Mouse (Mus musculus): ENCODE measurements at regions not wholly inside any gene's neighbourhood (a gene's known extent, or its start where the extent isn't known, plus 50 kb on each side); places are given as distances from the start of the nearest gene placed in this dataset.

DNA sequence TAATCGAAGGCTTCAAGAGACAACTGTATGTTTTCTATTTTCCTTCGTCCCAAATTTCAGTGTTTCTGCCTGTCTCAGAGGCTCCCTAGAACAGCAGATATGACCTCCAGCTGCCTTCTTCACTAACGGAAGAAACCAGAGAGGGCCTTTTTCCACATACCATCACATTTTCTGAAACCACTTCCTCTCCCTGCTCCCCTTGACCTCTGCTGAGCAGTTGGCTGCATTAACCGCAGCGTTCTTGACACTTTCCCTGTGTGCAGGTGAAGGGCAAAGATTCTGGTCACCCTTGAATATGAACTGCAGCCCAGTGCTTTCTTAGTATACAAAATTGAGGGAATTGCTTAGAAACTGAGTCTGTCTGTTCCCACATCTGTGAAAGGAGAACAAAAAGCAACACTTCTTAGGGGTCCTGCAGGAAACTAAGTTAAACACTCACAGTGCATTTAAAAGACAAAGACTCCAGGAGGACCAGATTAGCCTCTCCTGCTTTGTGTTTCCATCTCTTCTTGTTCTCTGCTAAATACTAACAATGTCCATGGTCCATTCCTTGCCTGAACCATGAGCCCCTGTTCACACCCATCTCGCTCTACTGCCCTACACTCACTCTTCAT is 98.4 kb downstream of the Akap11 start:
- H3K9me3 ChIP-seq (ENCODE audit: control insufficient read depth, low read length): no peaks in the 10 kb centered on the region
- H3K36me3 ChIP-seq (ENCODE audit: control insufficient read depth, insufficient read depth, low read length): no peaks in the 10 kb centered on the region
- H3K27ac ChIP-seq (ENCODE audit: low read length): no peak overlapping the region
- WGBS: 46% methylated on average over 6 of the region's 6 CpGs
- H3K4me1 ChIP-seq (replicated peaks; ENCODE audit: control insufficient read depth, insufficient read depth, low read length): no peaks in the 10 kb centered on the region
- H3K4me2 ChIP-seq (ENCODE audit: low read depth, low read length): no peak overlapping the region
- no peaks in the 10 kb centered on the region for H3K27me3 ChIP-seq (ENCODE audit: control insufficient read depth, insufficient read depth, low read depth, low read length)
- no peak overlapping the region for H3K4me3 ChIP-seq (ENCODE audit: low read length)
- no peak for ATAC-seq (ENCODE audit: low read depth)
- no peak overlapping the region for H3K9ac ChIP-seq (ENCODE audit: low read length)

DNA sequence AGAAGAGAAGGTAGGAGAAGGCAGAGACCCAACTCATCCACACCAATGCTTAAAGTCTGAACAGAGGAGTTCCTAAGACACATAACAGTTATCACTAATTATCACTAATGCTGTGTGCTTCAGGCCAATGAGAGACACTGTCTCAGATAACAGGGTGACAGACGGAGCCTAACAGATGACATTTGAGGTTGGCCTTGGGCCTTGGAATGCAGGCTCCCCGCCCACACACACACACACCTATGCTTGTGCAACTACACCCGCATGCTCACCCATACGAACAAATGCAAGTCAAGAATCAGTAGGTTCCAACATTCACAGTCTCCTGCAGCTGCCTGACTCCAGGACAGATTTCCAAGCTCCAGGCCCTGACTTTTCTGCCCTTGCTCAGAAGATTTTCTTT is 100.0 kb downstream of the Akap11 start:
- Histone ChIP-seq H3K9ac (ENCODE audit: low read length) (no peak overlapping the region), H3K9me3 (ENCODE audit: control insufficient read depth, low read length) (no peaks in the 10 kb centered on the region), H3K27ac (ENCODE audit: low read length) (no peak overlapping the region), H3K4me3 (ENCODE audit: low read length) (no peak overlapping the region), H3K4me1 (replicated peaks; ENCODE audit: control insufficient read depth, insufficient read depth, low read length) (no peaks in the 10 kb centered on the region), H3K36me3 (ENCODE audit: control insufficient read depth, insufficient read depth, low read length) (no peaks in the 10 kb centered on the region), H3K4me2 (ENCODE audit: low read depth, low read length) (no peak overlapping the region), H3K27me3 (ENCODE audit: control insufficient read depth, insufficient read depth, low read depth, low read length) (no peaks in the 10 kb centered on the region)
- WGBS: 68% methylated on average over 4 of the region's 4 CpGs
- no peak for ATAC-seq (ENCODE audit: low read depth)

- ATAC-seq (ENCODE audit: low read depth): no peak
- H3K27me3 ChIP-seq (ENCODE audit: control insufficient read depth, insufficient read depth, low read depth, low read length): no peaks in the 10 kb centered on the region
- no peak overlapping the region for H3K4me2 ChIP-seq (ENCODE audit: low read depth, low read length)
- no peak overlapping the region for H3K4me3 ChIP-seq (ENCODE audit: low read length)
- H3K36me3 ChIP-seq (ENCODE audit: control insufficient read depth, insufficient read depth, low read length): no peaks in the 10 kb centered on the region
- no peak overlapping the region for H3K9ac ChIP-seq (ENCODE audit: low read length)
- no peak overlapping the region for H3K27ac ChIP-seq (ENCODE audit: low read length)
- H3K4me1 ChIP-seq (replicated peaks; ENCODE audit: control insufficient read depth, insufficient read depth, low read length): no peaks in the 10 kb centered on the region
- no peaks in the 10 kb centered on the region for H3K9me3 ChIP-seq (ENCODE audit: control insufficient read depth, low read length)
- 86% methylated on average over 4 of the region's 4 CpGs for WGBS
Observed at GRCm38 (mm10) chr14:78435982-78436381, 100.6 kb downstream of the Akap11 start.

DNA sequence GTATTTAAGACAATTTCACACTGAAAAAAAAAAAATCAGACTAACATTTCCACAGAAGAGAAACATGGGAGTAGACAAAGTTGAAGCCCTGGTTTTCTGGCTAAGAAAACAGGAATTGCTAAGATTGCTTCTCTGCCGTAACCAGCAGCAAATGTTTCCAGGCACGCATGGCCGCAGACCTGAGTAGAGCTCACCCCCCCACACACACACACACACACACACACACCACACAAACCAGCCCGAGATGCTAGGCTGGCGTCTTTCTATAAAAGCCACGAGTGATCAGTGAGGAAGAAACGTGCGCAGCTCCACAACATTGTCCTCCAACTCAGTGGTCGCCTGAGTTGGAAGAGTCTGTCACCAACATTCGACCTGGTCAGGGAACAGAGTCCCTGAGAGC is 101.0 kb downstream of the Akap11 start:
- Histone ChIP-seq H3K27ac (ENCODE audit: low read length) (no peak overlapping the region), H3K27me3 (ENCODE audit: control insufficient read depth, insufficient read depth, low read depth, low read length) (no peaks in the 10 kb centered on the region), H3K4me1 (replicated peaks; ENCODE audit: control insufficient read depth, insufficient read depth, low read length) (no peaks in the 10 kb centered on the region), H3K9ac (ENCODE audit: low read length) (no peak overlapping the region), H3K4me3 (ENCODE audit: low read length) (no peak overlapping the region), H3K4me2 (ENCODE audit: low read depth, low read length) (no peak overlapping the region), H3K36me3 (ENCODE audit: control insufficient read depth, insufficient read depth, low read length) (no peaks in the 10 kb centered on the region), H3K9me3 (ENCODE audit: control insufficient read depth, low read length) (no peaks in the 10 kb centered on the region)
- ATAC-seq (ENCODE audit: low read depth): no peak
- 83% methylated on average over 10 of the region's 10 CpGs for WGBS

DNA sequence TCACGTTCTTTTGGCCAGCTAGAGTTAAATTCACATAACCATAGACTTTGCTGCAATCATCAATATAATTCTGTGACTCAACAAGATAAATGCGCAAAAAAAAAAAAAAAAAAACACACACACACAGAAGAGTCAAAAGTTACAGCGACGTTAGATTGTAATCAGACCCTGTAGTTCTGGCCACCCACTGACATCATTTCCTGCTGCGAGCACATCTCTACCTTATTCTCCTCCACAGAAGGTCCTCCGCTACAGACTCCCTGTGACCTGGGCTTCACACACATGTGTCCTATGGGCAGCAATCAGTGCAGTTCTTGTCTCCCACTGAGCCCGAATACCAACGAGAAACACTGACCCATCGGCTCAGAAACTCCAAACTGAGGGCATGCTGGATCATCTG is 101.9 kb downstream of the Akap11 start:
- Histone ChIP-seq H3K9ac (ENCODE audit: low read length) (no peak overlapping the region), H3K27me3 (ENCODE audit: control insufficient read depth, insufficient read depth, low read depth, low read length) (no peaks in the 10 kb centered on the region), H3K36me3 (ENCODE audit: control insufficient read depth, insufficient read depth, low read length) (no peaks in the 10 kb centered on the region), H3K27ac (ENCODE audit: low read length) (no peak overlapping the region), H3K9me3 (ENCODE audit: control insufficient read depth, low read length) (no peaks in the 10 kb centered on the region), H3K4me2 (ENCODE audit: low read depth, low read length) (no peak overlapping the region), H3K4me1 (replicated peaks; ENCODE audit: control insufficient read depth, insufficient read depth, low read length) (no peaks in the 10 kb centered on the region), H3K4me3 (ENCODE audit: low read length) (no peak overlapping the region)
- WGBS: 82% methylated on average over 9 of the region's 9 CpGs
- ATAC-seq (ENCODE audit: low read depth): no peak

DNA sequence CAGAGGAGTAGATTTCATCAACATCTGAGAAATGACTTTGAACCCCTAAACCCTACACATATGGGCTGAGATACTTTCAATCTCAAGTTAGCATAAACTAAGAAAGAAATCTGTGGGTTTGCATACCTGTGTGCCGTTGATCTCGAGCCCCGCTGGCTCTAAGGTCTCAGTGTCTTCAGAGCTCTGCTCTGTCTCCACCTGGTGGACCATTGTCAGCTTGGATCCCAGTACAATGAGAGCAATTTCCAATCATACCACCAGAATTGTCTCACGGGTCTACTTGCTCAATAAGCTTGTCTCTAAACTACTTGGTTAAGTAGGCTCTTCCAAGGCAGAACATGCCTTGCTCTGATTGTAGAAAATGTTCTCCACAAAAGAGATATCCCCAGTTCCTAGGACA is 102.5 kb downstream of the Akap11 start:
- Histone ChIP-seq H3K4me3 (ENCODE audit: low read length) (no peak overlapping the region), H3K27me3 (ENCODE audit: control insufficient read depth, insufficient read depth, low read depth, low read length) (no peaks in the 10 kb centered on the region), H3K9ac (ENCODE audit: low read length) (no peak overlapping the region), H3K4me1 (replicated peaks; ENCODE audit: control insufficient read depth, insufficient read depth, low read length) (no peaks in the 10 kb centered on the region), H3K9me3 (ENCODE audit: control insufficient read depth, low read length) (no peaks in the 10 kb centered on the region), H3K4me2 (ENCODE audit: low read depth, low read length) (no peak overlapping the region), H3K36me3 (ENCODE audit: control insufficient read depth, insufficient read depth, low read length) (no peaks in the 10 kb centered on the region), H3K27ac (ENCODE audit: low read length) (no peak overlapping the region)
- no peak for ATAC-seq (ENCODE audit: low read depth)
- 84% methylated on average over 4 of the region's 4 CpGs for WGBS

GRCm38 (mm10) chr14:78432471-78432870 is 104.1 kb downstream of the Akap11 start:
- H3K4me3 ChIP-seq (ENCODE audit: low read length): no peak overlapping the region
- no peak overlapping the region for H3K4me2 ChIP-seq (ENCODE audit: low read depth, low read length)
- no peak for ATAC-seq (ENCODE audit: low read depth)
- no peak overlapping the region for H3K9ac ChIP-seq (ENCODE audit: low read length)
- 57% methylated on average over 4 of the region's 4 CpGs for WGBS
- H3K27ac ChIP-seq (ENCODE audit: low read length): no peak overlapping the region
- H3K27me3 ChIP-seq (ENCODE audit: control insufficient read depth, insufficient read depth, low read depth, low read length): no peaks in the 10 kb centered on the region
- no peaks in the 10 kb centered on the region for H3K9me3 ChIP-seq (ENCODE audit: control insufficient read depth, low read length)
- H3K4me1 ChIP-seq (replicated peaks; ENCODE audit: control insufficient read depth, insufficient read depth, low read length): no peaks in the 10 kb centered on the region
- no peaks in the 10 kb centered on the region for H3K36me3 ChIP-seq (ENCODE audit: control insufficient read depth, insufficient read depth, low read length)

GRCm38 (mm10) chr14:78431931-78432330 is 104.7 kb downstream of the Akap11 start:
- H3K4me1 ChIP-seq (replicated peaks; ENCODE audit: control insufficient read depth, insufficient read depth, low read length): no peaks in the 10 kb centered on the region
- H3K4me2 ChIP-seq (ENCODE audit: low read depth, low read length): no peak overlapping the region
- no peaks in the 10 kb centered on the region for H3K27me3 ChIP-seq (ENCODE audit: control insufficient read depth, insufficient read depth, low read depth, low read length)
- H3K27ac ChIP-seq (ENCODE audit: low read length): no peak overlapping the region
- no peak overlapping the region for H3K4me3 ChIP-seq (ENCODE audit: low read length)
- WGBS: 66% methylated on average over 5 of the region's 5 CpGs
- H3K9ac ChIP-seq (ENCODE audit: low read length): no peak overlapping the region
- no peaks in the 10 kb centered on the region for H3K36me3 ChIP-seq (ENCODE audit: control insufficient read depth, insufficient read depth, low read length)
- no peak for ATAC-seq (ENCODE audit: low read depth)
- H3K9me3 ChIP-seq (ENCODE audit: control insufficient read depth, low read length): no peaks in the 10 kb centered on the region

GRCm38 (mm10) chr14:78431406-78431805 is 105.2 kb downstream of the Akap11 start:
- Histone ChIP-seq H3K27ac (ENCODE audit: low read length) (no peak overlapping the region), H3K4me1 (replicated peaks; ENCODE audit: control insufficient read depth, insufficient read depth, low read length) (no peaks in the 10 kb centered on the region), H3K9ac (ENCODE audit: low read length) (no peak overlapping the region), H3K4me2 (ENCODE audit: low read depth, low read length) (no peak overlapping the region), H3K36me3 (ENCODE audit: control insufficient read depth, insufficient read depth, low read length) (no peaks in the 10 kb centered on the region), H3K4me3 (ENCODE audit: low read length) (no peak overlapping the region), H3K9me3 (ENCODE audit: control insufficient read depth, low read length) (no peaks in the 10 kb centered on the region), H3K27me3 (ENCODE audit: control insufficient read depth, insufficient read depth, low read depth, low read length) (no peaks in the 10 kb centered on the region)
- ATAC-seq (ENCODE audit: low read depth): no peak
- WGBS: 80% methylated on average over 3 of the region's 3 CpGs
